Mouse (Mus musculus) frontal cortex, postnatal 36 days (tissue): ENCODE measurements around the gene Mdga1.

Experiments
- DNase-seq, 2 experiments: peaks; one replicate each; pipeline ENCODE4 v3.0.0; 2022; ENCODE audit warnings: low spot score in 2 of 2

The Mdga1 gene

GRCm38 (mm10) chr17:29886655-29887251 lies 83.1 kb downstream of the Mdga1 start:
- DNase-seq = peak; percentile 28 to 40

- DNase-seq = peak in 1 of 2 experiments; percentile 34
Observed at GRCm38 (mm10) chr17:29886061-29886460, 83.8 kb downstream of the Mdga1 start.

GRCm38 (mm10) chr17:29884596-29884995 lies 85.3 kb downstream of the Mdga1 start:
- DNase-seq = no peak

- no peak for DNase-seq
Observed at GRCm38 (mm10) chr17:29883351-29883750, 86.5 kb downstream of the Mdga1 start.

GRCm38 (mm10) chr17:29882885-29883284 lies 87.0 kb downstream of the Mdga1 start:
- DNase-seq = peak; percentile 51 to 69

- DNase-seq = no peak
Observed at GRCm38 (mm10) chr17:29880251-29880650, 89.6 kb downstream of the Mdga1 start.

- DNase-seq = no peak
Observed at GRCm38 (mm10) chr17:29878990-29879389, 90.9 kb downstream of the Mdga1 start.

GRCm38 (mm10) chr17:29874082-29874679 lies 95.7 kb downstream of the Mdga1 start:
- DNase-seq = no peak

GRCm38 (mm10) chr17:29873580-29874015 lies 96.3 kb downstream of the Mdga1 start:
- DNase-seq = peak; percentile 76 to 87

- no peak for DNase-seq
Observed at GRCm38 (mm10) chr17:29870316-29870715, 99.6 kb downstream of the Mdga1 start.

- DNase-seq = no peak
Observed at GRCm38 (mm10) chr17:29865914-29866313, 104.0 kb downstream of the Mdga1 start.

GRCm38 (mm10) chr17:29864440-29864839 lies 105.4 kb downstream of the Mdga1 start:
- no peak for DNase-seq

GRCm38 (mm10) chr17:29859788-29860283 lies 110.1 kb downstream of the Mdga1 start:
- no peak for DNase-seq

GRCm38 (mm10) chr17:29858764-29859163 lies 111.1 kb downstream of the Mdga1 start:
- no peak for DNase-seq

GRCm38 (mm10) chr17:29855702-29856580 lies 113.9 kb downstream of the Mdga1 start:
- no peak for DNase-seq

GRCm38 (mm10) chr17:29854835-29855234 lies 115.1 kb downstream of the Mdga1 start:
- DNase-seq = no peak

GRCm38 (mm10) chr17:29854388-29854787 lies 115.5 kb downstream of the Mdga1 start:
- DNase-seq = no peak

- no peak for DNase-seq
Observed at GRCm38 (mm10) chr17:29852846-29853486, 116.9 kb downstream of the Mdga1 start.

GRCm38 (mm10) chr17:29849436-29849797 lies 120.5 kb downstream of the Mdga1 start:
- DNase-seq = no peak

- peak; percentile 70 to 72 for DNase-seq
Observed at GRCm38 (mm10) chr17:29848793-29849435, 121.0 kb downstream of the Mdga1 start.

GRCm38 (mm10) chr17:29847291-29847690 lies 122.6 kb downstream of the Mdga1 start:
- DNase-seq = no peak
